Mouse (Mus musculus) stomach, embryonic 14.5 days (tissue): Measurements from ENCODE around the gene Hoxa2. TPM values are rescaled to one million over a fixed set of nuclear protein-coding genes. Genes with fewer than 3 reads are reported as not detected.

Source experiments
- ATAC-seq: fragments of 200-750 bp; cut with Nextera tagmentation; 2 replicates; pipeline ENCODE4 v1.8.0; 2017; ENCODE audit warnings: low read depth, moderate TSS enrichment; ENCODE audit not compliant: insufficient number of reproducible peaks, insufficient read depth, low FRiP score
- H3K27ac ChIP-seq: fragments of 300-500 bp; sonication (generic); 2 replicates; pipeline ENCODE4 v1.5.1; 2014; ENCODE audit warnings: mild to moderate bottlenecking, low read length, moderate library complexity, mixed read lengths
- H3K27me3 ChIP-seq: fragments of 300-500 bp; sonication (generic); 2 replicates; pipeline ENCODE4 v1.6.1; 2014; ENCODE audit warnings: low read length, control low read depth, mixed read lengths; ENCODE audit not compliant: control insufficient read depth, insufficient read depth
- H3K36me3 ChIP-seq: fragments of 300-500 bp; sonication (generic); 2 replicates; pipeline ENCODE4 v1.6.1; 2014; ENCODE audit warnings: mild to moderate bottlenecking, control low read depth, low read length, moderate library complexity, mixed read lengths; ENCODE audit not compliant: control insufficient read depth, insufficient read depth
- H3K4me1 ChIP-seq: fragments of 300-500 bp; sonication (generic); 2 replicates; pipeline ENCODE4 v1.6.1; 2014; ENCODE audit warnings: low read length, control low read depth, mixed read lengths; ENCODE audit not compliant: control insufficient read depth, insufficient read depth
- H3K4me2 ChIP-seq: fragments of 300-500 bp; sonication (generic); replicated peaks from 2 replicates; pipeline ENCODE4 v1.6.1; 2014; ENCODE audit warnings: low read depth, low read length, control low read depth
- H3K4me3 ChIP-seq: fragments of 300-500 bp; sonication (generic); 2 replicates; pipeline ENCODE4 v1.5.1; 2014; ENCODE audit warnings: low read depth, low read length, control low read depth
- H3K9ac ChIP-seq: fragments of 300-500 bp; sonication (generic); replicated peaks from 2 replicates; pipeline ENCODE4 v1.6.1; 2014; ENCODE audit warnings: low read depth, mild to moderate bottlenecking, control low read depth, low read length, moderate library complexity, mixed read lengths
- H3K9me3 ChIP-seq: fragments of 300-500 bp; sonication (generic); 2 replicates; pipeline ENCODE4 v1.6.1; 2016; ENCODE audit warnings: low read depth, low read length, control low read depth; ENCODE audit not compliant: control insufficient read depth
- WGBS: fragments of 180-500 bp; shearing (Covaris S2); extraction: QIAGEN DNeasy Blood & Tissue Kit; methylation state at CpG from one replicate; pipeline ENCODE4 v1.1.7; 2014; 5-methylcytosine and 5-hydroxymethylcytosine counted together
- polyA plus RNA-seq: library from polyadenylated mRNA; unstranded; fragments of >200 nt; fragmentation: Nextera tagmentation; extraction: Ambion mirVana; gene quantifications from 2 replicates; pipeline ENCODE4 v1.2.1, GENCODE M21; 2014

Gene Hoxa2
- polyA plus RNA-seq, 1 experiment from 2014 or later = 17.4 TPM

DNA sequence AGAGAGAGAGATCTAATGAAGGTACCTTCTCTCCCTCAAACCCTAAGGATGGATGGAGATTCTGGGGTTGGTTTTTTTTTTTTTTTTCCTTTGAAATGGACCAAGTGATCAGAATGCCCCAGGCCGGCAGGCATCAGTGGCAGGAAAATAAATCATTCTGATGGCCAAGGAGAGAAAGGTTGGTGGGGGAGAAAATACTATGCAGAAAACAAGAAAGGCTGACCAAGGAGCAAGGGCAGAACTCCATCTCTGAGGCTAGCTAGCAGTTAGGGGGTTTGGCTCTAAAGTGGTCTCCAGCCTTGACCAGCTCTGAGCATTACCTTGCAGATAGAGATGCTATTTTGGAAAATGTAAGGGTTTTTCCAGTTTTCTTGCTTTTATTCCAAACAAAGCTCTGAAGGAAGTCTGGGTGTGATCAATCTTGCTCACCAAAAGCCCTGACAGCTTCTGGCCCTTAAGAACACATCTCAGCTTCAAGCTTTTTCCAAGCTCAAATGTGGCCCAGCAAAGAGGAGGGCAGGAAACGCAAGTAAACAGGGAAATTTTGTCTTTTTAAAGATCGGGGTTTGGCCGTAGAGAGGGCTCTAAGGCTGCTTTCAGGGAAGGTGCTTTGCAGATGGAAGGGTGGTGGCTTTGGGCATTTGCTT is 1.9 kb upstream of the Hoxa2 start:
- ATAC-seq = no peak
- no peaks in the 10 kb centered on the region for H3K27me3 ChIP-seq
- peak overlapping the region; percentile 78 for H3K4me3 ChIP-seq
- H3K36me3 ChIP-seq = peaks cover 15% of the 10 kb centered on the region
- H3K27ac ChIP-seq = peak overlapping the region; percentile 98
- peak overlapping the region; percentile 78 for H3K9ac ChIP-seq
- no peaks in the 10 kb centered on the region for H3K9me3 ChIP-seq
- WGBS = 11% methylated on average over 4 of the region's 4 CpGs
- peak overlapping the region; percentile 61 for H3K4me2 ChIP-seq
- peaks cover 33% of the 10 kb centered on the region for H3K4me1 ChIP-seq

DNA sequence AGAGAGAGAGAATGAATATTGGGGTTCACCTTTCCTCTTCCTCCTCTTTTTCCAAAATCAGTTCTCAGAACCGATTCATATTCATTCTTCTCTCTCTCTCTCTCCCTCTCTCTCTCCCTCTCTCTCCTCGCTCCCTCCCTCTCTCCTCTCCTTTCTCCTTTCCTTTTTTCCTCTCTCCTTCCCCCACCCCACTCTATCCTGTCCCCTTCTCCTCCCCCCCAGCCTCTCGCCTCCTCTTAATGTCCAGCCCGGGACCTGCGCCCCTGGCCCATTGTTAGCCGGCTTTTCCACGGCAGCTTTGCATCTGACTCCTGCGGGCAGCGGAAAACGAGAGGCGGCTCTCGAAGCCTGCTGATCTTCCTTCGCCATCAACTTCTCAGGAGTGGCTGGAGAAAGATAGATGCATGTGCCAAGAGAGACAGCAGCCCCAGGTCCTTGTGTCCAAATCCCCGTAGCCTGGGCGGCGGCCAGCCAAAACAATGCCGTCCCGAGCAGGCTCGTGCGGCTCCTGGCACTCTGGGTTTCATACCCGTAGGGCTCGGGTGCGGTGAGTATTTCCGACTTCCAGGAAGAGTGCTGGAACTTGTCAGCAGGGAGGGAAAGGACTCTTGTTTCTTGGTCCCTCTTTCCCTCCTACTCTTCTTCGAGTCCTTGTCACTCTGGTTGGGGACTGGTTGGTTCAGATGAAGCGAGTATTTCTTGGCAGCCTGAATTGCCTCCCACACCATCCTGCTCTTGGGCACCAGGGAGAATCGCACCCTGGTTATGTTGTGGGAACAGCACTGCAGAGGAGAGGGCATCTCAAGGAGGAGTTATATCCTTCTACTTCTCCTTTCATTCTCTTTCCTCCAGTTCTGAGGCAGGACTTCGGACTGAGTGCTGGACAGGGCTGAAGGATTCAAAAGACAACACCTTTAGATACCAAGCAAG is 1.1 kb upstream of the Hoxa2 start:
- peaks cover 11% of the 10 kb centered on the region for H3K36me3 ChIP-seq
- peak overlapping the region; percentile 78 for H3K4me3 ChIP-seq
- 2% methylated on average over 28 of the region's 28 CpGs for WGBS
- peak overlapping the region; percentile 78 for H3K9ac ChIP-seq
- H3K4me1 ChIP-seq = peaks cover 26% of the 10 kb centered on the region
- H3K4me2 ChIP-seq = peak overlapping the region; percentile 61
- H3K9me3 ChIP-seq = no peaks in the 10 kb centered on the region
- no peaks in the 10 kb centered on the region for H3K27me3 ChIP-seq
- no peak for ATAC-seq
- peak overlapping the region; percentile 98 for H3K27ac ChIP-seq

GRCm38 (mm10) chr6:52164051-52164625 is 493 bp downstream of the Hoxa2 start:
- under 1% methylated on average over 37 of the region's 39 CpGs for WGBS
- H3K9me3 ChIP-seq = no peaks in the 10 kb centered on the region
- peak overlapping the region; percentile 98 for H3K27ac ChIP-seq
- H3K4me3 ChIP-seq = peak overlapping the region; percentile 78
- no peak for ATAC-seq
- H3K36me3 ChIP-seq = no peaks in the 10 kb centered on the region
- peak overlapping the region; percentile 78 for H3K9ac ChIP-seq
- H3K27me3 ChIP-seq = no peaks in the 10 kb centered on the region
- peak overlapping the region; percentile 61 for H3K4me2 ChIP-seq
- H3K4me1 ChIP-seq = peaks cover 13% of the 10 kb centered on the region

DNA sequence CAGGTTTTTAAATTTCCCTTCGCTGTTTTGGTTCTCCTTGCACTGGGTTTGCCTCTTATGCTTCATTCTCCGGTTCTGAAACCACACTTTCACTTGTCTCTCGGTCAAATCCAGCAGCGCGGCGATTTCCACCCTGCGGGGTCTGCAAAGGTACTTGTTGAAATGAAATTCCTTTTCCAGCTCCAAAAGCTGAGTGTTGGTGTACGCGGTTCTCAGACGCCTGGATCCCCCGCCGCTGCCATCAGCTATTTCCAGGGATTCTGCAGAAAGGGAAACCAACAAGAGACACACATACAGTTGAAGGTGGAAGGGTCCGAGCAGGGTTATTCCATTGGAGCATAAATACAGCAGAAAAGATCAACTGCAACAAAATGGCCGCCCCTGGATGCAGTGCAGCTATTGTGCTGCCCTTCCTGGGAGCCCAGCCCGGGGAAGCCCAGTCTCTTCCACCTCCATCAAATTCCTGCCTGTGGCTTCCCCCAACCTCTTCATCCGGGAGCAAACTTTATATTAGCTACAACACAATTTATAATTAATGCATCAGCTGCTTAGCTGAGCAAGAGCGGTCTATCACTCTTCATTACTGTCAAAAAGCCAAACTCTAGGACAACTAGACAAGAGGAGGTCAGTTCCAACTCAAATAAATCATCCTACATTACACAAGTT is 1.1 kb downstream of the Hoxa2 start:
- Histone ChIP-seq H3K9ac (peak overlapping the region; percentile 78), H3K27me3 (no peaks in the 10 kb centered on the region), H3K4me1 (peaks cover 13% of the 10 kb centered on the region), H3K4me2 (peak overlapping the region; percentile 61), H3K36me3 (no peaks in the 10 kb centered on the region), H3K4me3 (peak overlapping the region; percentile 78), H3K9me3 (no peaks in the 10 kb centered on the region), H3K27ac (peak overlapping the region; percentile 98)
- 0 out of 2 replicates have a peak, but pooled peaks have one; percentile 10 for ATAC-seq
- 5% methylated on average over 17 of the region's 17 CpGs for WGBS

GRCm38 (mm10) chr6:52162611-52163365 is 1.8 kb downstream of the Hoxa2 start:
- no peaks in the 10 kb centered on the region for H3K36me3 ChIP-seq
- no peaks in the 10 kb centered on the region for H3K9me3 ChIP-seq
- H3K4me2 ChIP-seq = peak overlapping the region; percentile 61
- peak overlapping the region; percentile 78 for H3K4me3 ChIP-seq
- no peaks in the 10 kb centered on the region for H3K27me3 ChIP-seq
- no peak for ATAC-seq
- peak overlapping the region; percentile 98 for H3K27ac ChIP-seq
- H3K4me1 ChIP-seq = peaks cover 11% of the 10 kb centered on the region
- peak overlapping the region; percentile 78 for H3K9ac ChIP-seq
- WGBS = 12% methylated on average over 14 of the region's 14 CpGs

GRCm38 (mm10) chr6:52162093-52162380 is 2.6 kb downstream of the Hoxa2 start:
- H3K9ac ChIP-seq = peak overlapping the region; percentile 78; the same call in 1 of the 2 replicates
- peaks cover 15% of the 10 kb centered on the region for H3K4me1 ChIP-seq
- no peaks in the 10 kb centered on the region for H3K9me3 ChIP-seq
- H3K4me3 ChIP-seq = peak overlapping the region; percentile 78; the same call in 1 of the 2 replicates
- no peaks in the 10 kb centered on the region for H3K36me3 ChIP-seq
- 14% methylated on average over 1 of the region's 1 CpGs for WGBS
- H3K27me3 ChIP-seq = no peaks in the 10 kb centered on the region
- H3K27ac ChIP-seq = peak overlapping the region; percentile 29; the same call in 1 of the 2 replicates
- ATAC-seq = no peak
- peak overlapping the region; percentile 61 for H3K4me2 ChIP-seq

DNA sequence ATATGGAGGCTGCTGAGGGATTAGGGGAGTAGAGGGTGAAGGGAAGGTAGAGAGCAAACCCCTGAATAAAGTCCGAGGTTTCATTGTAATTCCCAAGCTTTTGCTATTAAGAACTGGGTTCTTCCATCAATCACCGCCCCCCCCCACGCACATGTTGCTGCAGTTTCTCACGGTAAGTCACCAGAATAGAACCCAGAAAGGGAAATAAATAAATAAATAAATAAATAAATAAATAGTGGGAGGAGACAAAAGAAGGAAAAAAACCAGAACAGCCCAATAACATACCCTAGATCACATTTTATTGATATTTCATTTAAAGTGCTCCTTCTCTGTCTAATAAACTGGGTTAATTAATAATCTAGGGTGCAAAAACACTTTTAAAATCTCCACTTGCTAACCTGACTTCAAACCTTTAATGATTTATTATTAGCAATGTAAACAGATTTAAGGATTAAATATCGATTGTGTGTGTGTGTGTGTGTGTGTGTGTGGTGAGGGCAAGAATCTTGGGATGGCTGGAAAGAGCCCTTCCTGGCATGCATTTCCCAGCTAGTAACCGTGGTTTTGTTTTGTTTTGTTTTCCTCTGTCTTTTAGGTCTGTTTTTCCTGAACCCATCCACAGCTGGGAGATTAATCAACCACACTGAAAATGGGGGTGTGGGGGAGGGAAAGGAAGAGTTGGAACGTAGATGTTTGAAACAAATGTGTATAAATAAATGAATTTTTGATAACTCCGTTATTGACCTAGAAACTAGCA is 3.1 kb downstream of the Hoxa2 start:
- H3K36me3 ChIP-seq = no peaks in the 10 kb centered on the region
- peaks cover 12% of the 10 kb centered on the region for H3K4me1 ChIP-seq
- ATAC-seq = no peak
- peak overlapping the region; percentile 78 for H3K4me3 ChIP-seq
- H3K9me3 ChIP-seq = no peaks in the 10 kb centered on the region
- H3K9ac ChIP-seq = peak overlapping the region; percentile 78; the same call in 1 of the 2 replicates
- peak overlapping the region; percentile 61 for H3K4me2 ChIP-seq
- WGBS = 6% methylated on average over 8 of the region's 8 CpGs
- 0 out of 2 replicates have a peak, but pooled peaks cover 3% of the 10 kb centered on the region for H3K27me3 ChIP-seq
- peak overlapping the region; percentile 93 for H3K27ac ChIP-seq
